Mouse (Mus musculus): ENCODE results near the gene Rcan1.
"Not testable (repeated sequence)": the region's sequence is repeated elsewhere in the genome, so short reads cannot be mapped to it uniquely, and the experiment has no call there.

Rcan1 gene

DNA sequence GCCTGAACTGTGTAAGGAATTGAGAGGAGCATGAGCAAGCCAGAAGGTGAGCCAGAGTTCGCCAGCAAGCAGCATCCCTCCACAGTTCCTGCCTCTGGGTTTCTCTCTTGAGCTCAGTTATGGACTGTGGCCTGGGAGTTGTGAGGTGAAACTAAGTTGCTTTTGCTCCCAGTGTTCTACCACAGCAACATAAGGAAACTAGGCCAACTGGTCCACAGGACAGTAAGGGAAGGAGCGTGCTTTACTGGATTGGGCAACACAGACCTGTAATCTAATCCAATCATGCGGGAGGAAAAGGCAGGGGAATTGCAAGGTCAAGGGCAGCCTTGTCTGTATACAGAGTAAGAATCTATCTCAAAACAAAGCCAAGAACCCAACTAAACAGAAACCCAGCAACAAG lies 37.5 kb downstream of the Rcan1 start:
- no peak for DNase-seq (ENCODE audit: low spot score)

DNA sequence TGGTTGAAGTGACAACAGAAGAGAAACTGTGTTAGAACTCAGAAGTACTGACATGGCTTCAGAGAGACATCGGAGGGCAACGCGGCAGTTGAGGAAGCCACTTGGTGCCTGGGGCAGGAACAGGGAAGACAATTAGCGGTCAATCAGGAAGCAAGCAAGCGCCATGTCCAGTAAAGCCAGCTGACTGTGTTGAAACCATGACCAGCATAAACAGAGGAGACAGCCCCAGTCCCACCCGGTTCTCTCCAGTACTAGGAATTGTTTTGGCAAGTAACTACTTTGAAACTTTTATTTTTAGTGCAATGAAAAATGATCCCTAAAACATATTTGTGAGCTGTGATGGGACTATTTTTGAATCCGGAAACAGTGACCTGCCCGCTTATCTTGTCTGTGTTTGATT lies 39.9 kb downstream of the Rcan1 start:
- DNase-seq (ENCODE audit: low spot score), result no peak

DNA sequence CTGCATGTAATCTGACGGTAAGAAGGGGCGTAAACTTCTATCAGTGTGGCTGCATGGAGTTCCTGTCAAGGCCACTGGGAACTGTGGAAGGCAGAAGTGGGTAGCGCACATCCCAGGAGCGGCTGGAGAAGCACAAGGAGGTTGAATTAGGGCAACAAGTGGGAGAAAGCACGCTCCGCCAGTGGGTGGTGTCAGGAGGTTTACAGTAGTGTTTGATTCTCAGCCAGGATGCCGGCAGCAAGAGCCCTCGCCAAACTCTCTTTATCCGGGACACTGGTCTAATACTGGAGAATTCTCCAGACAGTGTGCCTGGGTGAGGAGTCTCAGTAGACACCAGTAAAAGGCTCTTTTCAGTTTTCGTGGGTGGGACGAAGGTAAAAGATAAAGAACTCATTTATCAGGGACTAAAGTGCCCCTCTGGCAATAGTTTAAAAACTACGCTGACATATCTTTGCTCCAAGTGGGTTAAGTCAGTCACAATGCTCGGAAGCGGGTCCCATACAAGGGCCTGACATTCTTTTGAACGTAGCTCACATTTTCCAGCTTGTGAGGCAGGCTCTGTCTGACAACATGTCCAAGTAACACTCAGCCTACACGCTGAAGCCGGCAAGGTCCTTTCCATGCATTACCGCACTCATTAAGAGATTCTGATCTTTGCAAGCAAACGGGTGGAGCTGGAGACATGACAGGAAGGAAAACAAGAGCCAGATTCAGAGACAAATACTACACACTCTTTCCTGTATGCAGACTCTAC lies 42.3 kb downstream of the Rcan1 start:
- DNase-seq (ENCODE audit: low spot score), result peak; percentile 24

DNA sequence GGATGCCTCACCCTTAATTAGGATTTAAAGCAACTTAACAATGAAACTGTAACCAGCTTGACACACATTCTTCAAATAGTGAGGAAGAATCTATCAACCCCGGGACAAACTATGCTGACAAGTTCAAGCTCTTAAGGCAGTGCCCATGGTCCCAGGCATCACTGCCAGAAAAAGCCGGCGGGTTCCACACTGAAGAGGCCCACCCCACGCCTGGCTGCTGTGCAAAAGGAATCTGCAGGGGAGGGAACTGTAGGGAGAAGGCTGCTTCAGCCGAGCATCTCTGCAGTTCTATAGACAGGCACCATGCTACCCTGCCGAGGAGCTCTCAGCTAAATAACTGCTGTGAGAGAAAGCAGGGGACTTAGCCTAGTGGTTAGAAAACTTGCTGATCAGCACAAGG lies 44.0 kb downstream of the Rcan1 start:
- no peak for DNase-seq (ENCODE audit: low spot score)

DNA sequence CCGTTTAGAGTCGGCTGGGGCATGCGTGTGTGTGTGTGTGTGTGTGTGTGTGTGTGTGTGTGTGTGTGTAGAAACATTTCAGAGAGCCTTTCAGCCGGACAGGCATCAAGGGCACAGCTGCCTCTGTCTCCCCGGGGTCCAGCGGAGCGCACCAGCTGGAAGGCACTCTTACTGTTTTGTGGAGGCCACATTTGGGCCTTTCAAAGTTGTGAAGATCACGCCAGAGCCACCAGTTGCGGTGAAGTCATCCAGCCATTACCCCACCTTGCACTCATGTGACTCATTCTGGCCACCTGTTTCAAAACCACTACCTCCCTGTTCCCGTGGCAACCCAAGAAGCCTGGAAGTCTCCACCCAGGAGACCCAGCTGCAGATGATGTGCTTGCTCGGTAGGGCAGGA lies 44.8 kb downstream of the Rcan1 start:
- no peak for DNase-seq (ENCODE audit: low spot score)

DNA sequence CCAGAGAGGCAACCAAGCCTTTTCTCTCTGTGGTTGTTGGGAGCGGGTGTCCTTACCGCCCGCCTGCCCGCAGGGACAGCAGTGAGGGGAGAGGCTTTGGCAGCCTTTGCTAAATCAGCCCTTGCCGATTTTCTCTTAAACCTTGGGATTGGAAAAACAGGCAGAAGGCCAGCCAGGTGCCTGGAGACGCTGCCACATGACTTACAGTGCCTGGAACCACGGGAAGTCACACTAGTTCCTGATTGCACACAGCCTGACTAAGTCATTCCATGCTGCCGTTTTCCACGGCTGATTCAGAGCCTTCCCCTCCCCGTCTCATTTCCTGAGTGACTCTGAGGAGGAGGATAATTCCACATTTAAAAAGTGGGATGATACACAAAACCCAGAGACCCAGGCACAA lies 47.3 kb downstream of the Rcan1 start:
- no peak for DNase-seq (ENCODE audit: low spot score)

DNA sequence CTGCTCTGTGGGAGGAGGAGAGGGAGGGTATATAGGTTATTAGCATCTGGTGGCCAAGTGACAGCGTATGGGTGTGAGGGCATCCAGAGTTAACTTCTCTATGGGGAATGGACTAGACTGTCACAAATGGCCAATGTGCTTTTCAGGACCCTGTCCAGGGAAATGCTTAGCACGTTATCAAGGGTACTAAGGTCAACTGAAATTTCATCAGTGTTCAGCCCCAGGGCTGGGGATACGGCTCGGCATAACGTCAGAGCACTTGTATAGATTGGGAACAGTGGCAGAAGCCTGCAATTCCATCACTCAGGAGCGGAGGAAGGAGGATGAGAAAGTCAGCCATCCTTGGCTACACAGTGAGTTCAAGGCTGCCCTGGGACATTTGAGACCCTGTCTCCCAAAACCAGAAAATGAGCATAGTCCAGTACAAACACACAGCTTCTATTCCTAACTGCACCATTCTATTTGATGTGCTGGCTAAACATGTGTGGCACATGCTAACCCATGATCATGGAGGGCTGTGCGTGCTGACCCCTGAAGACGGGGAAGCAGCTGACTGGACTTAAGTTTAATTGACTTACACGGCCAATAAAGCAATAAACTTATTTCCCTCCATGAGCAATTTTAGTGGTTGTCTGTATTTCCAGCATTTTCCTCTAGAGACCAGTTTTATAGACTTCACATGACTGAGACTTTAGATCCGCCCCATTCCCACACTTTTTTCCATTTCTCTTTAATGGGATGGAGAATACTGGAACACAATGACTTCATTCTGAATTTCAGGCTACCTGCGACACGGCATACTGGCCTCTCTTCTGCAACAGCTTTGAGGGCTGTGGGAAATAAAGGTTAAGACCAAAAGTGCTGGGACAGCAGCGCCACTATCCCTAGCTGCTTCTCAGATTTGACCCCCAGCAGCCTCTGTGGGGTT lies 48.0 kb downstream of the Rcan1 start:
- no peak for DNase-seq (ENCODE audit: low spot score)

DNA sequence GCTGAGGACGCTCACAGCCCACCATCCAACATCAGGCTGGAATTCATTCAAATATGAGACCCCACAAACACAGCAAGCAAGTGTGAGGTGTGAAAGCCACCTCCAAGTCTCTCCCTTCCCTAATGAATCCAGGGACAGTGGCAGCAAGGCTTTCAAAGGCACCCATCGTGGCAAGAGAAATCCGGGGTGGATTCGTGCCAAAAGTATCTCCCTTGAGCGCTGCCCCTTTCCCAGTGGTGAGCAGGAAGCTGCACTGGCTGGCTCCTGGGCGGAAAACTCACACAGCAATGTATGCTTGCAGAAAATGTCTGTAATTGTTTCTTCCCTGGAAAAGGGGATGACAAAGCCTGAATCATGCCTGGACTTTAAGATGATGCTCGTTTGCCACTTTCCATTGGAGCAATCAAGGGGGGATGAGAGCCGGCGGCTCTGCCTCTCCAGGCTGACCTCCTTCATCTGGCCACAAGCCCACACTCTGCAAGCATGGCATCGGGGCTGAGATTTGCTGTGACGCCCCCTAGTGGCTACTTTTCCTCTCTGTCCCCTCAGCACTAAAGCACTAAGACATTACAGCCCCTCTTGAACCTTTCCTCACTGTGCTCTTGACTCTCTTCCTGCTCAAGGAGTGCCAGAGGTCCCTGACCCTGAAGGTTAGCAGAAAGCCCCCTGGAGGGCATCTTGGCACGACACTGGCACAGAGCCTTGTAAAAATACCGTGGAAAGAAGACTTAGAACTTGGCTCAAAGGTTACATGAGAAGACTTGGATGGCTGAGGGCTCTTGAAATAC lies 49.3 kb downstream of the Rcan1 start:
- DNase-seq (ENCODE audit: low spot score), result no peak

DNA sequence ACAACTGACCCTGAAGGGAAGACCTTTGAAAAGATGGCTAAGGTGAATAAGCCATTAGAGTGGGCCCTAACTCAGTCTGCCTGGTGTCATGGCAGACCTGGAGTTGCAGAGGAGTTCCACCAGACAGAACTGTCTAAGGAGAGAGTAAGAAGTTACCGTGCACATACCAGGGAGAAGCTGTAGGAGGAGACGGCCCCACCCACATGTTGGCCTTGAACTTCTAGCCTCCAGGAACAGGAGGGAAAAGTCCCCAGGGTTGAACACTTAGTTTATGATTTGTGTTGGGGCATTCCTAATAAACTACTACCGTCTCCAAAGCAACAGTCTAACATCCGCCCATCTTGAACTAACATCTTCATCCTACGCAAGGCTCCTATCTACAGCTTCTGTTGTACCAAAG lies 50.0 kb downstream of the Rcan1 start:
- no peak for DNase-seq (ENCODE audit: low spot score)

DNA sequence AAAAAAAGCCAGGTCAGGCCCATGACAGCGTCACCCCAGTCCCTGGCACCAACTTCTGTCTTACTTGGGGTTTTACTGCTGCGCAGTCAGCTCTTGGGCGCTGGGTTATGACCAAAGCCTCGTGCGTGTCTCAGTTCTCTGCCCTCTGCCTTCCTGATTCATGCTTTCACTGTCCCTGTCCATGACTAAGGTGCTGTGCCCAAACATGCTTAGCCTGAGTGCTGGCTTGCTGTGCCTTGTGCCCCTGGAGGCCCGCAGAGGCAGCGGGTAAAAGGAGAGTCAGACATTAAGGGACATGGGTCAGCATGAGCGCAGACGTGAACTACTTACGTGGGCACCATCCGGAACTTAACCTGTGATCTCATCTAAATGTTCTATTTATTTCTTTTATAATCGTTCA lies 51.6 kb downstream of the Rcan1 start:
- no peak for DNase-seq (ENCODE audit: low spot score)

DNA sequence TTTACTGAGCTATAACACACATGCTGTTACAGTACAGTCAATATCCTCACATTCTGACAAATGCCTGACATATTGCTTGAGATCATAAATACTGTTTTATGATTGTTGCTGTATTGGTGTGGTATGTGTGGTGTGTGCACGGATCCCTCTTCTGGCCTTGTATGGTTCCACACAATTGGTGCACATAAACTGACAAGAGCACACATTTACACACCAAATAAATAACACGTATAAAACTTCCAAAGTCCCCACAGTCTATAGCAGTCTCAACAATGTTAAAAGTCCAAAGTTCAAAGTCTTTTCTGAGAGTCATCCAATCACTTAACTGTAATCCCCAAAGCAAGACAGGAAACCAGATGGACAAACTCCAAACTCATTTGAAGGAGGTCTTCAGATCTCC lies 53.4 kb downstream of the Rcan1 start:
- DNase-seq (ENCODE audit: low spot score), result no peak

DNA sequence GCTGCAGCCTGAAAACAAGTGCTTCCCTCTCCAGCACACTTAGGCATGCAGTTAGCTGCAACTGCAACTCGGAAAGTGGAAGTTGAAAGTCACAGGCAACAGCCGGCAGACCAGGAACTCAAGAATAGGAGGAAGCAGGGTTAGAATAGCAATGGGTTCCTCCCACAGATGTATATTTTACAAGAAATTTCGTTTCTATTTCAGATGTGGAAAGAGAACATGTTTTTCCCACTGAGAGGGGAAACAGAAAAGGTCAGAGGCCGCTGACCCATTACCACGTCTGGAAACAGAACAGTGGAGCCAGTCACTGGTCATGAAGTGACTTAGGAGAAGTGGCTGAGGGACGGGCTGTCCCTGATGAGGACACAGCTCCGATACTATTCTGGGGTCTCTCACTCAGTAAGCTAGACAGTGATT lies 55.0 kb downstream of the Rcan1 start:
- DNase-seq (ENCODE audit: low spot score), result no peak

DNA sequence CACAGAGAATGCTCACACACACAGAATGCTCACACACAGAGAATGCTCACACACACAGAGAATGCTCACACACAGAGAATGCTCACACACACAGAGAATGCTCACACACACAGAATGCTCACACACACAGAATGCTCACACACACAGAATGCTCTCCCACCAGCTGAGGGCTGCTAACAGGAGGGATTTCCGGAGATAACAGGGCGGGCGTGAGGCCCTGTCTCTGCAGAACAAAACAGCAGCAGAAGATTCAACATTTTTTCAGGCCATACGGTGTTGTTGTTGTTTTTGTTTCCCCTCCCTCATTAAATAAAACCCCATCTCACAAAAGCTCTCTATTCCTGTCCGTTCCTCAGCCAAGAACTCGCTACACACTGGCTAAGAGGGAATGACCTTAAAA lies 55.6 kb downstream of the Rcan1 start:
- DNase-seq (ENCODE audit: low spot score), result not testable (repeated sequence)

DNA sequence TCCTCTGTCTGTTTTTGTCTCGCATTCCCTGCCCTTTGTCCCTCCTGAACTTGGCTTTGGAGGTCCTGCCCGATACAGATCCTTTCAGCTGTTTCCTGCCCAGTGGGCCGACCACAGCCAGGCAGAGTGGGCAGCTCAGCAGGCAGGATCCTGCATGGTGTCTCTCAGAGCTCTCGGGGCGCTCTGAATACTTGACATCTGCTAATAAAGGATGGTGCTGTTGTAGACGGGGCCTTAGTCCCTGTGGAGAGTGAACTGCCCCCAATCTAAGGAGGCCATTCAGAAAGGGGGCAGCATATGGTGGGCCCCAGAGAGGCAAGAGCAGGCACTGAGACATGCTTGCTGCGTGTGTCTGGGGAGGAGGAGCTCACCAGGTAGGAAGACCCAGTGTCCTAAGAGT lies 57.8 kb downstream of the Rcan1 start:
- no peak for DNase-seq (ENCODE audit: low spot score)

DNA sequence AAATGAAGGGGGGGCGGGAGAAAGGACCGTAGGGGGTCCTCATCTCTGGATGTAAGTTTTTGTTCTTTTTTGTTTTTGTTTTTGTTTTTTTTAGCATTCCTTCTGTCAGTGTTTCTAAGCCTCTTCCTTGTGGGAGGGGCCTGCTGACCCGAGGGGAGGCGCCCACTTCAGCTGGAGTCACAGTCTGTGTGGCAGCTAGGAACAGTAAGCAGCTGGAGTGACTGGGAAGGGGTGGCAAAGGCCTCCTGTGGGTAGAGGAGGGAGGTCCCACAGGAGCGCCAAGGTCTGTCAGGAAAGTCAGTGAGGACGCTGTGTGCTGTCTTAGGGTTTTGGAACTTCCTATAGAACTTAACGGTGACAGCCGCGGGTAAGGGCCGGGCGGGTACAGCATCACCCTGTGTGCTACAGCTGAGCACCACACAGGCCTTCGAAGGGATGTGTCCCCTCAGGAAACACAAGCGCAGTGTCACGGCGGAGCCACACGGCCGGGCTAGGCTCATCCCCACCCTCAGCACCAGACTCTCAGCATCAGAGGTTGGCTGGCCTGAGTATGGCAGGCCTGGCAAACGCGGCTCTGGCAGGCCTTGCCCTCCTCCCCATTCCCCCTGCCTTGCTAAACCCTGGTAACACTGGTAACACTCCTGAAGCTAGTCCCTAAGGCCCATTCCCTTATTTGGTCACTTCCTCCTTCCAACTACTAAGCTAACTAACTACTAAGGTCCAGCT lies 58.5 kb downstream of the Rcan1 start:
- no peak for DNase-seq (ENCODE audit: low spot score)

DNA sequence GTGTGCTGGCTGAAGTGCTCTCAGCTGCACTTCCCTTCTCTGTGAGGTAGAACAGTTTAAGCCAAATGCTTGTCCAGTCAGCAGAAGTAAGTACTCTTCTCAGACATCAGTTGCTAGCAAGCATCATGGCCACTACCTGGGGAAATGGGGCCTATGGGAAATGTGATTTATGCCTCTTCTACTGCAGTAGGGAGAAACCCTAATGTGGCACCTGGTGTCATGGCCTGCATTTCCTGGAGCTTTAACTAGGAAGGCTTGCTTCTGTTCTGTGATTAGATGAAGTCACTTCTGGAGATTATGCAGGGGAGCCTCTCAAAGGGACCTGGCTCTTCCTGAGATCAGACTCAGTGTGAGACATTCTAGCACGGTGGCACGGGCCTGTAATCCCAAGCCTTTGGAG lies 60.3 kb downstream of the Rcan1 start:
- DNase-seq (ENCODE audit: low spot score), result no peak

DNA sequence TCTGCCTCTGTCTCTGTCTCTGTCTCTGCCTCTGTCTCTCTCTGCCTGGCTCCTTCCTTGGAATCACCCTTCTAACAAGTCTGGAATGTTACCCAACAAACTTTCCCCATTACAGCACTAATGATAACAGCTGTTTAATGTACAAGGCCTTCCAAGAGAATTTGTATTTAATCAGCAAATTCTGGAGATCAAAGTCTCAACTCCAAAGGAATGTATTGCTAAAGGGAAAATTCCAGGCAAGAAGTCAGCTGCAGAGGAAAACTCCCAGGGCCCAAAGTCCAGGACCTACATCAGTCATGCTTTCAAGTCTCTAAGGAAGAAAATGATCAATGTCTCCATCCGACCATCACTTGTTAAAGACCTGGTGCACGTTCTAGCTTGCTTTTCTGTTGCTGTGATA lies 62.8 kb downstream of the Rcan1 start:
- DNase-seq (ENCODE audit: low spot score), result no peak

DNA sequence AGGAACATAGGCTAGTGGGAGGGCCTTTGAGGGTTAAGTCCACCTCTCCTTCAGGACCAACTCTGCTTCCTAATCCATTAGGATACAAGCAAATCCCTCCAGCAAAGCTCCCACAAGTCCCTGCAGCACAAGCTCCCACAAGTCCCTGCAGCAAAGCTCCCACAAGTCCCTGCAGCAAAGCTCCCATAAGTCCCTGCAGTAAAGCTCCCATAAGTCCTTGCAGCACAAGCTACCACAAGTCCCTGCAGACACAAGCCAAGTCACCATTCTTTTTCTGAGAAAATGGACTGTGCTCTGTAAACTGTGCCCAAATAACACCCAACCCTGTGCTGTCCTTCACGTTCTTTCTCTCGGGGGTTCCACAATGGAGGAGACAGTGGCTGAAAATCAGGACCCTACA lies 66.5 kb downstream of the Rcan1 start:
- no peak for DNase-seq (ENCODE audit: low spot score)

DNA sequence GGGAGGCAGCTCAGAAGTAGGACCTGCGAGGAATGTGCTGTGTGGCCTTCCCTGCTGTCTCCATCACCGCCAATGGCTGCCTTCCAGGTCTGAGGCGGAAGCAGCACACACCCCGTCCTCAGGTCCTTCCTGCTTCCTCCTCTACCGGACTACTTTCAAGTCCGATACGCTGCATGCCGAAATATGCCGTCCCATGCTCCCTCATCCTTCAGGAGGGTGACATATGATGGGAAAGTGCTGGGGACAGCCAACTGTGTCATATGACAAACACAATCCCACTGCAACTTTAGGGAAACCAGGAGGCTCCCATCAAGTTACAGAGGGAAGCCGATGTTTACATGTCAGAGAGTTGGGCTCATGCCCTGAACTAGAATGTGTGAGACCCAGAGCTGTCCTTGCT lies 67.6 kb downstream of the Rcan1 start:
- DNase-seq (ENCODE audit: low spot score), result no peak

DNA sequence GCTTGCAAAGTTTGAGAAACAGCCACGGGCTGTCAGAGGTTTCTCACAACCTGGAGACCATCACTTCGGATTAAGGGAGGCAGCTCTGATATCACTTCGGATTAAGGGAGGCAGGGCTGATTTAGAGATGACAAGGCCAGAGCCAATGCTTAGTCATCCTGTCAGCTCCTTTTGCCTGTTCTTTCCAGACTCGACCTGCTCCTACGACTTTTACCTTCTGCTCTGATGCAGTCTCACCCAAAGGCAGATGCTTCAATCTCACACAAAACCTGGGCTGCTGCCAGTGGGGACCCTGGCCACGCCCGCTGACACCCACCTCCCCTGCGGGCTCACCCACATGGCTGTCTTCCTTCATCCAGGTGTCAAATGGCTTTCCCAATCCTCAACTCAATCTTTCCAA lies 68.5 kb downstream of the Rcan1 start:
- no peak for DNase-seq (ENCODE audit: low spot score)

DNA sequence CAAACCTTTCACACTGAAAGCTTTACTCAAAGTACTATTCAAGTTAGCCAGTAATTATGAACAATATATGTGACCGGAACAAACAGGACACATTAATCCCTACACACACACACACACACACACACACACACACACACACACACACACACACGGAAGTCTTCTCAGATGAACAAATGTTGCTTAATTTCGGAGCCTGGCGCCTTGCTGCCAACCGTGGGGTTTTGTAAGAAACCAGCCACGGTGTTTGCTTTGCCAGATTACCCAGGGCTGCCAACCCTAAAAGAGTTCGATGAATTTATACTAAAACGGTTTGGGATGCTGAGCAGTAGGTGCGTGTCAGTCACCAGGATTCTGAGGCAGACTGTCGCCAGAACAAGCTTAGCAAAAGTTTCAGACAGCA lies 69.5 kb downstream of the Rcan1 start:
- DNase-seq (ENCODE audit: low spot score), result no peak

All from testis, postnatal 14 days (tissue).